Mouse (Mus musculus): ENCODE data around the gene Nfe2l1. TPM values are rescaled to one million over a fixed set of nuclear protein-coding genes. Genes with fewer than 3 reads are reported as not detected.
A peak's percentile ranks its signal among the peaks of the same experiment; 100 is the strongest.

The Nfe2l1 gene
- total and polyA plus RNA-seq, 2 experiments, result 41.3 to 106 TPM

GRCm38 (mm10) chr11:96827917-96828316 is 1.9 kb downstream of the Nfe2l1 start:
- WGBS, result 12% methylated on average over 9 of the region's 9 CpGs
- TF ChIP-seq CTCF (IDR thresholded peaks at IDR 0.05; ENCODE audit: low read depth, low read length), result no peak
- TF ChIP-seq POLR2A (IDR thresholded peaks at IDR 0.05; ENCODE audit: extremely low read depth, insufficient read depth, low read length), result no peak
- Histone ChIP-seq H3K36me3 (ENCODE audit: control insufficient read depth, insufficient read depth, low read length) (peaks cover 3% of the 10 kb centered on the region; the same call in 1 of the 2 replicates), H3K9ac (ENCODE audit: low read depth, low read length) (peak overlapping the region; percentile 75), H3K27me3 (ENCODE audit: control insufficient read depth, insufficient read depth, low read length) (no peaks in the 10 kb centered on the region), H3K79me2 (ENCODE audit: control insufficient read depth, insufficient read depth, low read length) (peaks cover 38% of the 10 kb centered on the region), H3K4me1 (ENCODE audit: control insufficient read depth, insufficient read depth, low read length) (peaks cover 39% of the 10 kb centered on the region), H3K4me3 (ENCODE audit: insufficient read depth, low read depth, low read length) (peak overlapping the region; percentile 51), H3K27ac (replicated peaks; ENCODE audit: insufficient read depth, low read depth, low read length) (peak overlapping the region; percentile 68)
- DNase-seq (ENCODE audit: extremely low read depth, low read depth, low spot score), result peak; percentile 39

DNA sequence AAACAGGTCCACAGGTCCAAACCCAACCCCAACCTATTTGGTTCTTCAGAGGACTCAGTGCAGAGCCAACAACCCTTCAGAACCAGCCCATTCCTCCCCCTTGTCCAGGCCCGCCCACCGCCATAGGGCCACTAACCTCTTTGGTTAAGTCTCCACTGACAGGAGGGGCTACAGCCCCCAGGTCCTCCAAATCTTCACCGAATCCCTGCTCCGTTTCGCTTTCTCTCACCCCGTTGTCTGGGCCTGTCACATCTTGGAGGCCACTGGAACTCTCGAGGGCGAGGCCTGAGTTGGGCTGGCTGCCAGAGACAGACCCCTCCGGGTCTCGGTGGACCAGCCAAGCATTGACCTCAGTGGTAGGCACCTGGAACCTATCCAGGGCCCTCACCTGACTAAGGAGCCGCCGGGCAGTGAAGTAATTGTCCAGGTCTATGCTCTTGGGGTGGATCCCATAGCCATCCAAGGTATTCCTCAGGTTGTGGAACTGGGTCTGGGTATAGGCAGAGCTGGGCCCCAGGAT is 2.6 kb downstream of the Nfe2l1 start:
- no peak for TF ChIP-seq POLR2A (IDR thresholded peaks at IDR 0.05; ENCODE audit: extremely low read depth, insufficient read depth, low read length)
- TF ChIP-seq CTCF (IDR thresholded peaks at IDR 0.05; ENCODE audit: low read depth, low read length), result no peak
- peak overlapping the region; percentile 68 for H3K27ac ChIP-seq (replicated peaks; ENCODE audit: insufficient read depth, low read depth, low read length)
- peaks cover 45% of the 10 kb centered on the region for H3K4me1 ChIP-seq (ENCODE audit: control insufficient read depth, insufficient read depth, low read length)
- H3K4me3 ChIP-seq (ENCODE audit: insufficient read depth, low read depth, low read length), result peak overlapping the region; percentile 41; the same call in 1 of the 2 replicates
- H3K27me3 ChIP-seq (ENCODE audit: control insufficient read depth, insufficient read depth, low read length), result no peaks in the 10 kb centered on the region
- peaks cover 4% of the 10 kb centered on the region; the same call in 1 of the 2 replicates for H3K36me3 ChIP-seq (ENCODE audit: control insufficient read depth, insufficient read depth, low read length)
- H3K9ac ChIP-seq (ENCODE audit: low read depth, low read length), result peak overlapping the region; percentile 38
- H3K79me2 ChIP-seq (ENCODE audit: control insufficient read depth, insufficient read depth, low read length), result peaks cover 41% of the 10 kb centered on the region
- 28% methylated on average over 12 of the region's 12 CpGs for WGBS
- no peak for DNase-seq (ENCODE audit: extremely low read depth, low read depth, low spot score)

- 23% methylated on average over 2 of the region's 2 CpGs for WGBS
- peak overlapping the region; percentile 8; the same call in 1 of the 2 replicates for H3K9ac ChIP-seq (ENCODE audit: low read depth, low read length)
- TF ChIP-seq CTCF (IDR thresholded peaks at IDR 0.05; ENCODE audit: low read depth, low read length), result no peak
- no peak for TF ChIP-seq POLR2A (IDR thresholded peaks at IDR 0.05; ENCODE audit: extremely low read depth, insufficient read depth, low read length)
- peak; percentile 75 for DNase-seq (ENCODE audit: extremely low read depth, low read depth, low spot score)
- H3K4me1 ChIP-seq (ENCODE audit: control insufficient read depth, insufficient read depth, low read length), result peaks cover 45% of the 10 kb centered on the region
- H3K27me3 ChIP-seq (ENCODE audit: control insufficient read depth, insufficient read depth, low read length), result no peaks in the 10 kb centered on the region
- peaks cover 45% of the 10 kb centered on the region for H3K79me2 ChIP-seq (ENCODE audit: control insufficient read depth, insufficient read depth, low read length)
- H3K4me3 ChIP-seq (ENCODE audit: insufficient read depth, low read depth, low read length), result no peak overlapping the region
- H3K27ac ChIP-seq (replicated peaks; ENCODE audit: insufficient read depth, low read depth, low read length), result peak overlapping the region; percentile 68; the same call in 1 of the 2 replicates
- peaks cover 11% of the 10 kb centered on the region for H3K36me3 ChIP-seq (ENCODE audit: control insufficient read depth, insufficient read depth, low read length)
Observed at GRCm38 (mm10) chr11:96826481-96826880, 3.3 kb downstream of the Nfe2l1 start.

GRCm38 (mm10) chr11:96824783-96825495 is 4.8 kb downstream of the Nfe2l1 start:
- Histone ChIP-seq H3K27ac (replicated peaks; ENCODE audit: insufficient read depth, low read depth, low read length) (peak overlapping the region; percentile 54), H3K4me1 (ENCODE audit: control insufficient read depth, insufficient read depth, low read length) (peaks cover 43% of the 10 kb centered on the region), H3K36me3 (ENCODE audit: control insufficient read depth, insufficient read depth, low read length) (peaks cover 26% of the 10 kb centered on the region), H3K27me3 (ENCODE audit: control insufficient read depth, insufficient read depth, low read length) (no peaks in the 10 kb centered on the region), H3K4me3 (ENCODE audit: insufficient read depth, low read depth, low read length) (no peak overlapping the region), H3K9ac (ENCODE audit: low read depth, low read length) (peak overlapping the region; percentile 9; the same call in 1 of the 2 replicates), H3K79me2 (ENCODE audit: control insufficient read depth, insufficient read depth, low read length) (peaks cover 45% of the 10 kb centered on the region)
- peak; percentile 53 for DNase-seq (ENCODE audit: extremely low read depth, low read depth, low spot score)
- TF ChIP-seq POLR2A (IDR thresholded peaks at IDR 0.05; ENCODE audit: extremely low read depth, insufficient read depth, low read length) (no peak), CTCF (IDR thresholded peaks at IDR 0.05; ENCODE audit: low read depth, low read length) (no peak)
- 28% methylated on average over 7 of the region's 7 CpGs for WGBS

DNA sequence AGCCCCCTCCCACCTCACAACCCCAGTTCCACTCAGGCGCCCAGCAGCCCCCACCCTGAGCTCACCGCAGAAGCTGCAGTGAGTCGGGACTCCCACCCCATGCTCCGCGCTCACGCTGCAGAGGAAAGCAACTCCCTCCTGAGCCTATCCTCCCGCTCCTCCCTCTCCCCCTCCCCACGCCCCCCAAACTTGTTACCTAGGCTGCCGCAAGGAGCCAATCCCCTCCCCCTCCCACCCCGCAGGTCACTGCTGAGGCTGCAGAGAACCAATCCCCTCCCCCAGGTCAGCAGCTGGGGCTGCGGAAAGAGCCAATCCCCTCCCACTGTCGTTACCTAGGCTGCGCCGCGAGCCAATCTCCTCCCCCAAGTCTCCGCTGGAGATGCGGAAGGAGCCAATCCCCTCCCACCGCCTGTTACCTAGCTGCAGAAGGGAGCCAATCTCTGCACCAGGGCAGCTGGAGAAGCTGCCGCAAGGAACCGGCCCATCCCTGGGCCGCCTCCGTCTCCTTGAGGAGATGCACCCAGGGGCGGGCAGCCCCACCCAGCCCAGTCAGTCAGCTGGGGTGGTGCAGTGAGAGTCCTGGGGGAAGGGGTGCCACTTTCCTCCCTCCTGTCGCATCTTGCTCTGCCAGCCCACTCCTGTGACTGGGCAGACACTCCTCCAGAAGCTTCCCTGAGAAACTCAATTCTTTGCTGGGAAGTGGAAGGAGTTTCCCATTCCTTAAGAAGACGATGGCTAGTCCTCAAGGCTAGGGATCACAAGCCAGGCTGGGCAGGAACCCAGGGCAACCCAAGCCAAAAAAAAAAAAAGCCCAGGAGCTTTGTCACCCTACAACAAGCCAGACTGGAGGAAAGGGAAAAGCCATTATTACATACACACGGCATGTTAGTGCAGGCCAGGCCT is 5.6 kb downstream of the Nfe2l1 start:
- peaks cover 43% of the 10 kb centered on the region for H3K4me1 ChIP-seq (ENCODE audit: control insufficient read depth, insufficient read depth, low read length)
- H3K4me3 ChIP-seq (ENCODE audit: insufficient read depth, low read depth, low read length), result peak overlapping the region; percentile 74
- no peak for TF ChIP-seq POLR2A (IDR thresholded peaks at IDR 0.05; ENCODE audit: extremely low read depth, insufficient read depth, low read length)
- no peak for TF ChIP-seq CTCF (IDR thresholded peaks at IDR 0.05; ENCODE audit: low read depth, low read length)
- H3K27ac ChIP-seq (replicated peaks; ENCODE audit: insufficient read depth, low read depth, low read length), result peak overlapping the region; percentile 54
- H3K79me2 ChIP-seq (ENCODE audit: control insufficient read depth, insufficient read depth, low read length), result peaks cover 45% of the 10 kb centered on the region
- DNase-seq (ENCODE audit: extremely low read depth, low read depth, low spot score), result peak; percentile 88
- no peaks in the 10 kb centered on the region for H3K27me3 ChIP-seq (ENCODE audit: control insufficient read depth, insufficient read depth, low read length)
- WGBS, result under 1% methylated on average over 24 of the region's 26 CpGs
- peak overlapping the region; percentile 64 for H3K9ac ChIP-seq (ENCODE audit: low read depth, low read length)
- peaks cover 33% of the 10 kb centered on the region for H3K36me3 ChIP-seq (ENCODE audit: control insufficient read depth, insufficient read depth, low read length)

All from liver, adult 2 months (tissue).